Mouse (Mus musculus) heart, postnatal 0 days (tissue): ENCODE data around the gene Gm43638. TPM values are rescaled to one million over a fixed set of nuclear protein-coding genes. Genes with fewer than 3 reads are reported as not detected.
"Not testable (repeated sequence)": the region's sequence is repeated elsewhere in the genome, so short reads cannot be mapped to it uniquely, and the experiment has no call there.

ENCODE experiments used
- ATAC-seq: fragments of 200-750 bp; cut with Nextera tagmentation; 2 replicates; pipeline ENCODE4 v1.8.0; 2017; ENCODE audit warnings: low read depth, moderate number of reproducible peaks, moderate library complexity; ENCODE audit not compliant: insufficient read depth
- DNase-seq: peaks from one replicate; pipeline ENCODE4 v3.0.0-alpha.2; 2016; ENCODE audit warnings: low spot score
- H3K27ac ChIP-seq: fragments of 300-500 bp; sonication (generic); 2 replicates; pipeline ENCODE4 v1.5.1; 2014; ENCODE audit warnings: low read depth, mild to moderate bottlenecking
- H3K27me3 ChIP-seq: fragments of 300-500 bp; sonication (generic); 2 replicates; pipeline ENCODE4 v1.6.1; 2014; ENCODE audit warnings: low read length, mixed read lengths; ENCODE audit not compliant: control insufficient read depth, insufficient read depth
- H3K36me3 ChIP-seq: fragments of 300-500 bp; sonication (generic); replicated peaks from 2 replicates; pipeline ENCODE4 v1.6.1; 2014; ENCODE audit warnings: low read length, mixed read lengths; ENCODE audit not compliant: control insufficient read depth, insufficient read depth
- H3K4me1 ChIP-seq: fragments of 300-500 bp; sonication (generic); 2 replicates; pipeline ENCODE4 v1.6.1; 2014; ENCODE audit warnings: antibody characterized with exemption; ENCODE audit not compliant: control insufficient read depth, insufficient read depth
- H3K4me2 ChIP-seq: fragments of 300-500 bp; sonication (generic); 2 replicates; pipeline ENCODE4 v1.6.1; 2014; ENCODE audit warnings: low read depth, mild to moderate bottlenecking, low read length, moderate library complexity
- H3K4me3 ChIP-seq: fragments of 300-500 bp; sonication (generic); 2 replicates; pipeline ENCODE4 v1.5.1; 2014; ENCODE audit warnings: low read depth, low read length
- H3K9ac ChIP-seq: fragments of 300-500 bp; sonication (generic); replicated peaks from 2 replicates; pipeline ENCODE4 v1.6.1; 2014; ENCODE audit warnings: low read depth, low read length, mixed read lengths
- H3K9me3 ChIP-seq: fragments of 300-500 bp; sonication (generic); replicated peaks from 2 replicates; pipeline ENCODE4 v1.6.1; 2016; ENCODE audit warnings: low read length; ENCODE audit not compliant: control insufficient read depth
- CTCF ChIP-seq: IDR thresholded peaks from 2 replicates; pipeline ENCODE4 v1.5.1; 2016; ENCODE audit warnings: antibody characterized with exemption, control low read depth, low read depth
- EP300 ChIP-seq: IDR thresholded peaks from 2 replicates; pipeline ENCODE4 v1.6.1; 2016; ENCODE audit warnings: antibody characterized with exemption, low read depth
- WGBS: fragments of 180-500 bp; shearing (Covaris S2); extraction: QIAGEN DNeasy Blood & Tissue Kit; methylation state at CpG from one replicate; pipeline ENCODE4 v1.1.7; 2014; 5-methylcytosine and 5-hydroxymethylcytosine counted together
- polyA plus RNA-seq: library from polyadenylated mRNA; unstranded; fragments of >200 nt; fragmentation: Nextera tagmentation; extraction: Ambion mirVana; gene quantifications from 2 replicates; pipeline ENCODE4 v1.2.1, GENCODE M21; 2015
- total RNA-seq: library from RNA; depleted of rRNA; stranded (reverse); fragments of >200 nt; gene quantifications from 2 replicates; pipeline ENCODE4 v1.2.3, GENCODE M21; 2014; ENCODE audit warnings: low replicate concordance; rRNA removed

The Gm43638 gene
- total RNA-seq (not detected in 2 replicates), polyA plus RNA-seq (not detected in 2 replicates)

- H3K4me3 ChIP-seq, H3K4me2 ChIP-seq, H3K27me3 ChIP-seq, H3K4me1 ChIP-seq, ATAC-seq, DNase-seq, H3K27ac ChIP-seq, H3K36me3 ChIP-seq, H3K9me3 ChIP-seq, H3K9ac ChIP-seq: not testable (repeated sequence)
- WGBS = 67% methylated on average over 1 of the region's 1 CpGs
Measured at GRCm38 (mm10) chr5:87486706-87487105, at the start of gene Gm43638. Gene Gm43638 (minus strand): TSS chr5:87486806.

GRCm38 (mm10) chr5:87535994-87536644, 49.5 kb upstream of the Gm43638 start:
- TF ChIP-seq CTCF (no peak), EP300 (no peak)
- 76% methylated on average over 4 of the region's 4 CpGs for WGBS
- no peak for DNase-seq
- Histone ChIP-seq H3K4me3 (no peak overlapping the region), H3K36me3 (no peaks in the 10 kb centered on the region), H3K9ac (no peak overlapping the region), H3K27me3 (no peaks in the 10 kb centered on the region), H3K4me1 (no peaks in the 10 kb centered on the region), H3K27ac (no peak overlapping the region), H3K4me2 (no peak overlapping the region), H3K9me3 (no peaks in the 10 kb centered on the region)
- no peak for ATAC-seq

GRCm38 (mm10) chr5:87532288-87532687, 45.7 kb upstream of the Gm43638 start:
- ATAC-seq (no peak), DNase-seq (no peak)
- WGBS = 54% methylated on average over 2 of the region's 2 CpGs
- H3K9ac ChIP-seq = no peak overlapping the region
- H3K27ac ChIP-seq = no peak overlapping the region
- H3K36me3 ChIP-seq = no peaks in the 10 kb centered on the region
- no peak for TF ChIP-seq EP300
- no peak for TF ChIP-seq CTCF
- H3K9me3 ChIP-seq = no peaks in the 10 kb centered on the region
- no peaks in the 10 kb centered on the region for H3K4me1 ChIP-seq
- H3K4me2 ChIP-seq = no peak overlapping the region
- H3K4me3 ChIP-seq = no peak overlapping the region
- H3K27me3 ChIP-seq = no peaks in the 10 kb centered on the region

- not testable (repeated sequence) for H3K36me3 ChIP-seq, H3K27ac ChIP-seq, H3K9ac ChIP-seq, H3K4me2 ChIP-seq, H3K9me3 ChIP-seq, H3K4me1 ChIP-seq, ATAC-seq, DNase-seq, H3K27me3 ChIP-seq, H3K4me3 ChIP-seq
- 85% methylated on average over 2 of the region's 2 CpGs for WGBS
Measured at GRCm38 (mm10) chr5:87523561-87523960, 37.0 kb upstream of the Gm43638 start.

- no peak overlapping the region for H3K4me2 ChIP-seq
- no peaks in the 10 kb centered on the region for H3K36me3 ChIP-seq
- WGBS = 55% methylated on average over 4 of the region's 4 CpGs
- no peaks in the 10 kb centered on the region for H3K27me3 ChIP-seq
- TF ChIP-seq CTCF (no peak), EP300 (no peak)
- DNase-seq (no peak), ATAC-seq (no peak)
- no peaks in the 10 kb centered on the region for H3K4me1 ChIP-seq
- H3K27ac ChIP-seq = no peak overlapping the region
- no peaks in the 10 kb centered on the region for H3K9me3 ChIP-seq
- no peak overlapping the region for H3K4me3 ChIP-seq
- H3K9ac ChIP-seq = no peak overlapping the region
Measured at GRCm38 (mm10) chr5:87505776-87506458, 19.3 kb upstream of the Gm43638 start.

GRCm38 (mm10) chr5:87502687-87503086, 16.1 kb upstream of the Gm43638 start:
- no peak overlapping the region for H3K4me3 ChIP-seq

More at GRCm38 (mm10) chr5:87502687-87503086, 16.1 kb upstream of the Gm43638 start:
- no peak for DNase-seq
- Histone ChIP-seq H3K9me3 (no peaks in the 10 kb centered on the region), H3K4me1 (no peaks in the 10 kb centered on the region), H3K4me2 (no peak overlapping the region), H3K27me3 (no peaks in the 10 kb centered on the region), H3K9ac (no peak overlapping the region), H3K36me3 (no peaks in the 10 kb centered on the region), H3K27ac (no peak overlapping the region)
- TF ChIP-seq EP300 (no peak), CTCF (no peak)
- WGBS = 55% methylated on average over 1 of the region's 1 CpGs
- ATAC-seq = no peak
